Mouse (Mus musculus): ENCODE data around the gene Elavl4.

Elavl4 gene

GRCm38 (mm10) chr4:110177263-110177662 lies 174.4 kb downstream of the Elavl4 start:
- in situ Hi-C loops (cut with MboI; ENCODE audit: unreplicated experiment in 2 of 2) = no loop called here

- in situ Hi-C loops (cut with MboI; ENCODE audit: unreplicated experiment in 2 of 2) = no loop called here
These were observed 179.7 kb downstream of the Elavl4 start for GRCm38 (mm10) chr4:110172028-110172427.

- in situ Hi-C loops (cut with MboI; ENCODE audit: unreplicated experiment in 2 of 2) = no loop called here
These were observed 186.5 kb downstream of the Elavl4 start for GRCm38 (mm10) chr4:110165217-110165616.

- in situ Hi-C loops (cut with MboI; ENCODE audit: unreplicated experiment in 2 of 2) = no loop called here
These were observed 190.1 kb downstream of the Elavl4 start for GRCm38 (mm10) chr4:110161600-110161999.

DNA sequence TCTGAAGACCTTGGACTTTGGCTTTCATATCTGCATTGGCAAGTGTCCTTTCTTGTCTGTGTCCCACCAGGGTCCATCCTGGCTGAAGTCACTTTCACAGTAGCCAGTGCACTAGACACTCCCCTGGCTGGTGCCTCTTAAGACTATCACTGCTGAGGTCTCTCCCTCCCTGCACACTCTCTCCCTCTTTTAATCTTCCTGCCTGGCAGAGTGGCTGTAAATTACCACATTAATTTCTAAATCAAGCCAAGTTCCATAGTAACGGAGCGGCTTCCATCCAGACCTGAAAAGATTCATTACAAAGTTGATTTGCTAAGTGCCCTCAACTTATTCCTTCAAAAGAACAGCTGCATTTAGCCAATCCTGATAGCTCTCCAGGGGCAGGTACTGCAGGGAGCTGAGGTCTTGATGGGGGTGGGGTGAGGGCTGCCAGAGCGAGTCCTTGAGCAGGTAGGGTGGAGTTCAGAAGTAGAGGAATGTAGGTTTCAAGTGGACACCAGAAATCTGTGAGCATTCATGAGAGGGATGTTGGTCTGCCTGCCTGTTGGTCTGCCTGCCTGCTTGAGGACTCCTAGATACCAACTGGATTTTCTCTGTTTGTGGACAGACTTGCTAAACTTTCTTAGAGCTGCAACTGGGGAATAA lies 194.1 kb downstream of the Elavl4 start:
- in situ Hi-C loops (cut with MboI; ENCODE audit: unreplicated experiment in 2 of 2) = no loop called here

DNA sequence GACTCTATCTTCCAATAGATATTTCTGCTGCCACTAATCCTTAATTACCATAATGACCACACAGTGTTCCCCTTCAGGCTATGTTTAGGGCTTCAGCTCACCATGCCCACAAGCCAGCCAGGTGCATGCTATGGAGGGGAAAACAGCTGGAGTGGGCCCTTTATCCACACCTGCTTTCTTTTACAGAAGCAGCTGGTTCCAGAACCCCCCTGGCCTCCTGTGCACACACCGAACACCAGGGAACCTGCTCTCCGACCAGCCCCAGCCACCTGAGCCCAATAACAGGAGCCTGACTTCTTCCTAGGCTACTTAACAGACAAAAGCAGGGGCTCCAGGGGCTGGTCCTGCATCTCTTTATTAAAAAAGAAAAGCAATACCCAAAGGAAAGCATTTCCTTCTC lies 195.8 kb downstream of the Elavl4 start:
- in situ Hi-C loops (cut with MboI; ENCODE audit: unreplicated experiment in 2 of 2) = no loop called here

All from v-Abl transformed pro-B cells (cell line).